Mouse (Mus musculus) MEL (cell line): Measurements from ENCODE around the gene 1500009C09Rik.

Experiments used
- CHD2 ChIP-seq: IDR thresholded peaks from 2 replicates; pipeline ENCODE4 v1.6.1; 2011; ENCODE audit warnings: low read length, improper control_type of control experiment
- CTCF ChIP-seq, 3 experiments: IDR thresholded peaks in 2 of 3; conservative IDR thresholded peaks in 1 of 3; 2 replicates each; pipeline ENCODE4 v1.5.1; 2011 to 2012; ENCODE audit warnings: low read length in 3 of 3, low read depth in 2 of 3, mild to moderate bottlenecking in 2 of 3, improper control_type of control experiment in 1 of 3, inconsistent platforms in 1 of 3, mixed read lengths in 1 of 3, moderate library complexity in 1 of 3; ENCODE audit not compliant: control insufficient read depth in 1 of 3, insufficient read depth in 1 of 3, poor library complexity in 1 of 3, severe bottlenecking in 1 of 3
- ETS1 ChIP-seq: IDR thresholded peaks from 2 replicates; pipeline ENCODE4 v1.6.1; 2012; ENCODE audit warnings: low read depth, mild to moderate bottlenecking, inconsistent platforms, low read length, improper control_type of control experiment, moderate library complexity
- HCFC1 ChIP-seq: IDR thresholded peaks from 2 replicates; pipeline ENCODE4 v1.6.1; 2012; ENCODE audit warnings: low read depth, mild to moderate bottlenecking, inconsistent platforms, low read length, improper control_type of control experiment, moderate library complexity
- NRF1 ChIP-seq: IDR thresholded peaks from 2 replicates; pipeline ENCODE4 v1.6.1; 2014; ENCODE audit warnings: low read depth, mild to moderate bottlenecking, inconsistent platforms, low read length, improper control_type of control experiment, moderate library complexity; ENCODE audit not compliant: poor library complexity, insufficient read depth, severe bottlenecking
- POLR2A ChIP-seq, 2 experiments: IDR thresholded peaks; 2 replicates each; pipeline ENCODE4 v1.6.1; 2011 to 2012; ENCODE audit warnings: low read length in 2 of 2, mild to moderate bottlenecking in 2 of 2, control low read depth in 1 of 2, improper control_type of control experiment in 1 of 2, low read depth in 1 of 2, moderate library complexity in 1 of 2; ENCODE audit not compliant: control insufficient read depth in 1 of 2, insufficient read depth in 1 of 2, poor library complexity in 1 of 2
- POLR2AphosphoS2 ChIP-seq: IDR thresholded peaks from 2 replicates; pipeline ENCODE4 v1.6.1; 2011; ENCODE audit warnings: low read length, improper control_type of control experiment
- TAL1 ChIP-seq: IDR thresholded peaks from 2 replicates; pipeline ENCODE4 v1.6.1; 2012; ENCODE audit warnings: mild to moderate bottlenecking, inconsistent platforms, low read length, moderate library complexity, mixed read lengths
- TBP ChIP-seq: IDR thresholded peaks from 2 replicates; pipeline ENCODE4 v1.8.0; 2011; ENCODE audit warnings: low read depth, low read length, improper control_type of control experiment

- no peak for TF ChIP-seq CHD2
- TF ChIP-seq TBP, result no peak
- no peak for TF ChIP-seq CTCF (IDR thresholded peaks at IDR 0.05 in 2 of 3, conservative IDR thresholded peaks at IDR 0.05 in 1 of 3; ENCODE audit: control insufficient read depth in 1 of 3, insufficient read depth in 1 of 3, low read depth in 2 of 3, low read length in 3 of 3, poor library complexity in 1 of 3, severe bottlenecking in 1 of 3)
- TF ChIP-seq POLR2A (IDR thresholded peaks at IDR 0.05; ENCODE audit: control insufficient read depth in 1 of 2, insufficient read depth in 1 of 2, low read depth in 1 of 2, low read length in 2 of 2, poor library complexity in 1 of 2), result no peak
- no peak for TF ChIP-seq TAL1
- TF ChIP-seq HCFC1, result no peak
- TF ChIP-seq POLR2AphosphoS2, result no peak
- TF ChIP-seq ETS1, result no peak
- TF ChIP-seq NRF1, result no peak
Observed at GRCm38 (mm10) chr15:82203090-82203489, 49.1 kb upstream of the 1500009C09Rik start.
